8 mouse cellular contexts compared by ENCODE assay signal in genomic region chr11:32321196-32321565, GRCm38 (mm10). TPM values are rescaled to one million over a fixed set of nuclear protein-coding genes. Genes with fewer than 3 reads are reported as not detected.
DNase-seq lines count a peak whose midpoint lies in the region; ATAC-seq and TF ChIP-seq lines count a peak whose summit lies in the region.

No protein-coding gene starts in this region.

- no peaks in the 10 kb centered on the region for H3K79me3 ChIP-seq in C2C12 (ENCODE audit: low read depth)

- no peak overlapping the region for H3K4me3 ChIP-seq in C2C12 (ENCODE audit: insufficient read depth, poor library complexity, severe bottlenecking)
- H3K4me3 ChIP-seq in cerebellum, adult 2 months (replicated peaks; ENCODE audit: insufficient read depth, low read depth, low read length): no peak overlapping the region
- H3K4me3 ChIP-seq in gastrocnemius, adult 2 months: no peak overlapping the region
- H3K4me3 ChIP-seq in liver, embryonic 15.5 days (replicated peaks): no peak overlapping the region

- no peak overlapping the region for H3K27ac ChIP-seq in cerebellum, adult 2 months (ENCODE audit: insufficient read depth, low read length)
- H3K27ac ChIP-seq in gastrocnemius, adult 2 months: no peak overlapping the region
- no peak overlapping the region for H3K27ac ChIP-seq in liver, embryonic 15.5 days (replicated peaks)

- DNase-seq in MN1 (ENCODE audit: low spot score): peak; percentile 89
- peak in 1 of 2 experiments; percentile 36 for DNase-seq in cerebellum, adult 2 months
- peak; percentile 80 for DNase-seq in gastrocnemius, adult 2 months
- peak; percentile 62 for DNase-seq in kidney, adult 9 months
- DNase-seq in right cerebral cortex, adult 18-20 months: peak; percentile 73

- no peaks in the 10 kb centered on the region for H3K27me3 ChIP-seq in C2C12 (ENCODE audit: control insufficient read depth, insufficient read depth, insufficient read length)
- no peaks in the 10 kb centered on the region for H3K27me3 ChIP-seq in cerebellum, adult 2 months (ENCODE audit: control insufficient read depth, insufficient read depth, low read length)
- H3K27me3 ChIP-seq in liver, embryonic 15.5 days: peaks cover 51% of the 10 kb centered on the region

- no peak for TF ChIP-seq POLR2A in cerebellum, adult 2 months (IDR thresholded peaks at IDR 0.05; ENCODE audit: borderline replicate concordance, insufficient read depth, low read length)

- no peaks in the 10 kb centered on the region for H3K9me3 ChIP-seq in liver, embryonic 15.5 days (replicated peaks)

- H3K4me1 ChIP-seq in cerebellum, adult 2 months (ENCODE audit: control insufficient read depth, insufficient read depth, low read length): no peaks in the 10 kb centered on the region
- peaks cover 15% of the 10 kb centered on the region for H3K4me1 ChIP-seq in liver, embryonic 15.5 days (replicated peaks)

- H3K4me2 ChIP-seq in liver, embryonic 15.5 days: no peak overlapping the region; the same call in 1 of the 2 replicates

- H3ac ChIP-seq in C2C12 (ENCODE audit: control insufficient read depth, insufficient read length, low read depth): no peak overlapping the region

- peak; percentile 80 for TF ChIP-seq CTCF in C2C12 (IDR thresholded peaks at IDR 0.05; ENCODE audit: control insufficient read depth, insufficient read depth, insufficient read length)
- peak; percentile 48; the same call in 1 of the 2 replicates for TF ChIP-seq CTCF in cerebellum, adult 2 months (IDR thresholded peaks at IDR 0.05; ENCODE audit: borderline replicate concordance, insufficient read depth, low read depth, low read length)
- TF ChIP-seq CTCF in gastrocnemius, adult 2 months (IDR thresholded peaks at IDR 0.05): peak; percentile 95

- intact Hi-C loops in gastrocnemius, adult 2 months (cut with DNase I): loop anchor here (5.0 to 10.0 kb wide), 3 partner anchors 34 to 139 kb away; partner anchors contain the start of gene Hbq1b

- H3K79me2 ChIP-seq in C2C12 (ENCODE audit: control insufficient read depth, insufficient read depth): no peaks in the 10 kb centered on the region

- WGBS in cerebellum, adult 2 months: 43% methylated on average over 8 of the region's 8 CpGs
- WGBS in liver, embryonic 15.5 days (ENCODE audit: insufficient replicate concordance): 25% methylated on average over 8 of the region's 8 CpGs

- peak; percentile 72 for ATAC-seq in liver, embryonic 15.5 days (ENCODE audit: insufficient read depth)
- no peak for ATAC-seq in inflammation-experienced regulatory T-cells, adult 6 months

- no peak overlapping the region for H3K9ac ChIP-seq in liver, embryonic 15.5 days

- no peaks in the 10 kb centered on the region for H3K36me3 ChIP-seq in C2C12 (ENCODE audit: control insufficient read depth, insufficient read depth)
- H3K36me3 ChIP-seq in liver, embryonic 15.5 days (replicated peaks): no peaks in the 10 kb centered on the region

TF ChIP-seq in C2C12, 6 proteins besides CTCF, POLR2A, EP300 and RAD21:
- no peak for TF ChIP-seq FOSL1 (IDR thresholded peaks at IDR 0.05; ENCODE audit: insufficient read depth, low read length, poor library complexity, severe bottlenecking)

RNA-seq across cellular contexts. Expression of gene Hbq1a, which starts 21.3 kb away (rescaled TPM):
- polyA plus RNA-seq in C2C12 (2012; fragmentation: generic; extraction: Trizol): 0.11 TPM
- polyA plus RNA-seq in cerebellum, adult 2 months (2012; rRNA removed): 1.1 TPM in 2 replicates
- total RNA-seq in gastrocnemius, adult 2 months (2021): not detected
- polyA plus RNA-seq in liver, embryonic 15.5 days (2015; fragmentation: Nextera tagmentation; extraction: Ambion mirVana): 7.3 and 8.0 TPM in 2 replicates
- not detected for polyA plus RNA-seq in inflammation-experienced regulatory T-cells, adult 6 months (2017; shearing (Covaris generic))

RNA-seq across cellular contexts. Expression of gene Hba-a2, which starts 24.9 kb away (rescaled TPM):
- polyA plus RNA-seq in C2C12 (2012; fragmentation: generic; extraction: Trizol): not detected
- polyA plus RNA-seq in cerebellum, adult 2 months (2012; rRNA removed): 435 and 992 TPM in 2 replicates
- total RNA-seq in gastrocnemius, adult 2 months (2021): 100 to 1,000 TPM; 153 to 208 TPM
- polyA plus RNA-seq in liver, embryonic 15.5 days (2015; fragmentation: Nextera tagmentation; extraction: Ambion mirVana): 175,652 and 176,876 TPM in 2 replicates
- polyA plus RNA-seq in inflammation-experienced regulatory T-cells, adult 6 months (2017; shearing (Covaris generic)): 10 to 100 TPM; 11.3 to 24.9 (median 18.9) TPM

RNA-seq across cellular contexts. Expression of gene Sh3pxd2b, which starts 26.4 kb away (rescaled TPM):
- polyA plus RNA-seq in C2C12 (2012; fragmentation: generic; extraction: Trizol): 21.7 TPM
- polyA plus RNA-seq in cerebellum, adult 2 months (2012; rRNA removed): 9.1 TPM in 2 replicates
- 1 to 10 TPM; 2.5 to 7.1 TPM for total RNA-seq in gastrocnemius, adult 2 months (2021)
- polyA plus RNA-seq in liver, embryonic 15.5 days (2015; fragmentation: Nextera tagmentation; extraction: Ambion mirVana): 1.0 and 1.1 TPM in 2 replicates
- polyA plus RNA-seq in inflammation-experienced regulatory T-cells, adult 6 months (2017; shearing (Covaris generic)): not detected

RNA-seq across cellular contexts. Expression of gene Hbq1b, which starts 34.4 kb away (rescaled TPM):
- polyA plus RNA-seq in C2C12 (2012; fragmentation: generic; extraction: Trizol): not detected
- polyA plus RNA-seq in cerebellum, adult 2 months (2012; rRNA removed): 1.0 and 1.8 TPM in 2 replicates
- not detected for total RNA-seq in gastrocnemius, adult 2 months (2021)
- 139 and 151 TPM in 2 replicates for polyA plus RNA-seq in liver, embryonic 15.5 days (2015; fragmentation: Nextera tagmentation; extraction: Ambion mirVana)
- polyA plus RNA-seq in inflammation-experienced regulatory T-cells, adult 6 months (2017; shearing (Covaris generic)): not detected

RNA-seq across cellular contexts. Expression of gene Hba-a1, which starts 37.9 kb away (rescaled TPM):
- 12.1 TPM for polyA plus RNA-seq in C2C12 (2012; fragmentation: generic; extraction: Trizol)
- polyA plus RNA-seq in cerebellum, adult 2 months (2012; rRNA removed): 188 and 435 TPM in 2 replicates
- total RNA-seq in gastrocnemius, adult 2 months (2021): 100 to 1,000 TPM; 219 to 309 TPM
- 74,460 and 76,487 TPM in 2 replicates for polyA plus RNA-seq in liver, embryonic 15.5 days (2015; fragmentation: Nextera tagmentation; extraction: Ambion mirVana)
- 1 to 10 TPM; 3.7 to 7.5 (median 6.0) TPM for polyA plus RNA-seq in inflammation-experienced regulatory T-cells, adult 6 months (2017; shearing (Covaris generic))

Comparison
In these comparisons a context has a peak if more than half of its experiments do, and no peak if none do; other contexts are left out.
1. RNA of gene Hba-a2, which starts 24.9 kb away (polyA plus RNA-seq): 175,652 to 176,876 TPM in liver, embryonic 15.5 days; 435 to 992 TPM in cerebellum, adult 2 months, 11.3 to 24.9 TPM in inflammation-experienced regulatory T-cells, adult 6 months and not detected in C2C12 (single experiment); every median in the first group is over 100 times any median in the second.
2. Peak in every context shown above with its lines, with median percentiles within 50 percentile points of each other: CTCF ChIP-seq.